Mouse (Mus musculus) forelimb bud, embryonic 11.5 days (tissue): ENCODE data around the gene Zfp771.

Source experiments
- DNase-seq: peaks from one replicate; pipeline ENCODE4 v3.0.0-alpha.2; 2012; ENCODE audit warnings: low read depth, low spot score

The Zfp771 gene

GRCm38 (mm10) chr7:127282190-127282589 lies 38.1 kb downstream of the Zfp771 start:
- no peak for DNase-seq

- no peak for DNase-seq
These were observed 41.1 kb downstream of the Zfp771 start for GRCm38 (mm10) chr7:127285154-127285553.

- DNase-seq, result no peak
These were observed 43.9 kb downstream of the Zfp771 start for GRCm38 (mm10) chr7:127287940-127288339.

- DNase-seq, result no peak
These were observed 45.2 kb downstream of the Zfp771 start for GRCm38 (mm10) chr7:127289306-127289705.

GRCm38 (mm10) chr7:127290142-127290541 lies 46.1 kb downstream of the Zfp771 start:
- DNase-seq, result no peak

GRCm38 (mm10) chr7:127296098-127296497 lies 52.0 kb downstream of the Zfp771 start, which contains the start of gene Itgal:
Gene Itgal, plus strand, starts transcription at chr7:127296260.
- DNase-seq, result no peak

- DNase-seq, result no peak
These were observed 52.9 kb downstream of the Zfp771 start for GRCm38 (mm10) chr7:127296786-127297555.

- DNase-seq, result no peak
These were observed 53.6 kb downstream of the Zfp771 start for GRCm38 (mm10) chr7:127297586-127298193.
